Mouse (Mus musculus) megakaryocyte progenitor cell, adult 5-6 weeks (primary cell): ENCODE results near the gene Acot8. TPM values are rescaled to one million over a fixed set of nuclear protein-coding genes. Genes with fewer than 3 reads are reported as not detected.

Experiments used
- ATAC-seq: replicated peaks from 2 replicates; pipeline ENCODE4 v1.8.0; 2016; ENCODE audit warnings: mild to moderate bottlenecking, moderate TSS enrichment, inconsistent platforms; ENCODE audit not compliant: poor library complexity
- total RNA-seq, 2 experiments: library from RNA; stranded (forward) in 1 of 2; stranded (reverse) in 1 of 2; fragments of 157-497, 149-512 nt in 1 of 2; fragments of 200-1000 nt in 1 of 2; gene quantifications; 2 replicates each; pipeline versions ENCODE4 v1.2.3 to v1.2.4; 2015 to 2017

Acot8 gene
- total RNA-seq (2015) (13.2 and 14.2 TPM in 2 replicates), total RNA-seq (2017) (22.2 and 26.4 TPM in 2 replicates)

GRCm38 (mm10) chr2:164804533-164805331 lies at the start of gene Acot8, which contains the start of gene Zswim3:
Gene Acot8, minus strand, starts transcription at chr2:164804882.
Gene Zswim3, plus strand, starts transcription at chr2:164805098.
- ATAC-seq: peak; percentile 93

- no peak for ATAC-seq
These were observed 45.4 kb upstream of the Acot8 start for GRCm38 (mm10) chr2:164850061-164850460.

- ATAC-seq: 0 out of 2 replicates have a peak, but pooled peaks have one; percentile 34
These were observed 41.1 kb upstream of the Acot8 start for GRCm38 (mm10) chr2:164845782-164846181.

GRCm38 (mm10) chr2:164835164-164835563 lies 30.5 kb upstream of the Acot8 start:
- no peak for ATAC-seq

GRCm38 (mm10) chr2:164834531-164834930 lies 29.8 kb upstream of the Acot8 start:
- ATAC-seq: peak; percentile 21; the same call in 1 of the 2 replicates

GRCm38 (mm10) chr2:164833314-164833959 lies 28.8 kb upstream of the Acot8 start, which contains the start of gene Neurl2:
Gene Neurl2, minus strand, starts transcription at chr2:164833456.
- ATAC-seq: peak; percentile 45

- ATAC-seq: peak; percentile 85
These were observed 28.1 kb upstream of the Acot8 start, which contains the start of gene Ctsa for GRCm38 (mm10) chr2:164832748-164833301. Gene Ctsa, plus strand, starts transcription at chr2:164832873.

- ATAC-seq: peak; percentile 2
These were observed 27.5 kb upstream of the Acot8 start for GRCm38 (mm10) chr2:164832032-164832747.

- no peak for ATAC-seq
These were observed 26.3 kb upstream of the Acot8 start for GRCm38 (mm10) chr2:164831029-164831428.

GRCm38 (mm10) chr2:164829090-164829489 lies 24.4 kb upstream of the Acot8 start:
- ATAC-seq: no peak

GRCm38 (mm10) chr2:164828437-164828836 lies 23.8 kb upstream of the Acot8 start, which contains the start of gene Spata25:
Gene Spata25, minus strand, starts transcription at chr2:164828537.
- ATAC-seq: no peak

GRCm38 (mm10) chr2:164827146-164827850 lies 22.6 kb upstream of the Acot8 start:
- no peak for ATAC-seq

GRCm38 (mm10) chr2:164825521-164825920 lies 20.8 kb upstream of the Acot8 start:
- no peak for ATAC-seq

GRCm38 (mm10) chr2:164823969-164824368 lies 19.3 kb upstream of the Acot8 start:
- ATAC-seq: no peak

GRCm38 (mm10) chr2:164823181-164823585 lies 18.5 kb upstream of the Acot8 start:
- ATAC-seq: peak; percentile 63

GRCm38 (mm10) chr2:164822636-164823165 lies 18.0 kb upstream of the Acot8 start, which contains the start of gene Zswim1:
Gene Zswim1, plus strand, starts transcription at chr2:164822686.
- peak; percentile 98 for ATAC-seq

GRCm38 (mm10) chr2:164821060-164821459 lies 16.4 kb upstream of the Acot8 start:
- no peak for ATAC-seq

GRCm38 (mm10) chr2:164817703-164818102 lies 13.0 kb upstream of the Acot8 start:
- no peak for ATAC-seq

- ATAC-seq: no peak
These were observed 12.5 kb upstream of the Acot8 start for GRCm38 (mm10) chr2:164817206-164817605.

- ATAC-seq: peak; percentile 82
These were observed 11.1 kb upstream of the Acot8 start for GRCm38 (mm10) chr2:164815821-164816220.
